Mouse (Mus musculus) forebrain, postnatal 0 days (tissue): ENCODE measurements around the gene Sox6. TPM values are rescaled to one million over a fixed set of nuclear protein-coding genes. Genes with fewer than 3 reads are reported as not detected.

Experiments
- ATAC-seq: fragments of 200-750 bp; cut with Nextera tagmentation; 2 replicates; pipeline ENCODE4 v1.8.0; 2017; ENCODE audit warnings: mild to moderate bottlenecking, moderate library complexity
- DNase-seq: peaks from one replicate; pipeline ENCODE4 v3.0.0-alpha.2; 2015
- H3K27ac ChIP-seq: fragments of 300-500 bp; sonication (generic); 2 replicates; pipeline ENCODE4 v1.5.1; 2014; ENCODE audit warnings: low read depth, mild to moderate bottlenecking, antibody characterized with exemption, low read length, moderate library complexity, mixed read lengths
- H3K27me3 ChIP-seq: fragments of 300-500 bp; sonication (generic); 2 replicates; pipeline ENCODE4 v1.6.1; 2014; ENCODE audit warnings: mild to moderate bottlenecking, low read length, mixed read lengths; ENCODE audit not compliant: insufficient read depth
- H3K36me3 ChIP-seq: fragments of 300-500 bp; sonication (generic); 2 replicates; pipeline ENCODE4 v1.6.1; 2014; ENCODE audit warnings: mild to moderate bottlenecking, moderate library complexity; ENCODE audit not compliant: insufficient read depth
- H3K4me1 ChIP-seq: fragments of 300-500 bp; sonication (generic); 2 replicates; pipeline ENCODE4 v1.6.1; 2014; ENCODE audit warnings: antibody characterized with exemption; ENCODE audit not compliant: insufficient read depth
- H3K4me2 ChIP-seq: fragments of 300-500 bp; sonication (generic); 2 replicates; pipeline ENCODE4 v1.6.1; 2014; ENCODE audit warnings: low read depth, mild to moderate bottlenecking, moderate library complexity
- H3K4me3 ChIP-seq: fragments of 300-500 bp; sonication (generic); 2 replicates; pipeline ENCODE4 v1.5.1; 2014; ENCODE audit warnings: low read depth, low read length, mixed read lengths
- H3K9ac ChIP-seq: fragments of 300-500 bp; sonication (generic); 2 replicates; pipeline ENCODE4 v1.6.1; 2014; ENCODE audit warnings: mild to moderate bottlenecking
- H3K9me3 ChIP-seq: fragments of 300-500 bp; sonication (generic); 2 replicates; pipeline ENCODE4 v1.6.1; 2016; ENCODE audit warnings: low read length
- CTCF ChIP-seq: sonication (generic); IDR thresholded peaks from 2 replicates; pipeline ENCODE4 v1.5.1; 2016; ENCODE audit warnings: antibody characterized with exemption, control low read depth, low read depth
- WGBS: fragments of 180-500 bp; shearing (Covaris S2); extraction: QIAGEN DNeasy Blood & Tissue Kit; methylation state at CpG from one replicate; pipeline ENCODE4 v1.1.7; 2014; 5-methylcytosine and 5-hydroxymethylcytosine counted together
- polyA plus RNA-seq: library from polyadenylated mRNA; unstranded; fragments of >200 nt; fragmentation: Nextera tagmentation; extraction: Ambion mirVana; gene quantifications from 2 replicates; pipeline ENCODE4 v1.2.1, GENCODE M21; 2015
- total RNA-seq: library from RNA; depleted of rRNA; stranded (reverse); fragments of >200 nt; gene quantifications from 2 replicates; pipeline ENCODE4 v1.2.3, GENCODE M21; 2014

The Sox6 gene
- total and polyA plus RNA-seq, 2 experiments from 2014 or later: 46.2 to 64.7 TPM

GRCm38 (mm10) chr7:115537636-115538035 lies 501.0 kb downstream of the Sox6 start:
- no peak overlapping the region for H3K9ac ChIP-seq
- no peak overlapping the region for H3K4me2 ChIP-seq
- H3K27me3 ChIP-seq: no peaks in the 10 kb centered on the region; the same call in 1 of the 2 replicates
- no peak overlapping the region for H3K27ac ChIP-seq
- 38% methylated on average over 3 of the region's 3 CpGs for WGBS
- H3K4me1 ChIP-seq: no peaks in the 10 kb centered on the region
- DNase-seq: no peak
- no peak for TF ChIP-seq CTCF
- ATAC-seq: no peak
- no peak overlapping the region for H3K4me3 ChIP-seq
- no peaks in the 10 kb centered on the region for H3K36me3 ChIP-seq
- H3K9me3 ChIP-seq: no peaks in the 10 kb centered on the region

- Histone ChIP-seq H3K9me3 (no peaks in the 10 kb centered on the region), H3K27ac (no peak overlapping the region), H3K27me3 (no peaks in the 10 kb centered on the region; the same call in 1 of the 2 replicates), H3K4me2 (no peak overlapping the region), H3K36me3 (no peaks in the 10 kb centered on the region), H3K4me1 (no peaks in the 10 kb centered on the region), H3K4me3 (no peak overlapping the region), H3K9ac (no peak overlapping the region)
- WGBS: 59% methylated on average over 3 of the region's 3 CpGs
- DNase-seq (no peak), ATAC-seq (no peak)
- TF ChIP-seq CTCF: no peak
Observed at GRCm38 (mm10) chr7:115536521-115536920, 502.1 kb downstream of the Sox6 start.

- Histone ChIP-seq H3K27me3 (no peaks in the 10 kb centered on the region; the same call in 1 of the 2 replicates), H3K36me3 (no peaks in the 10 kb centered on the region), H3K4me1 (no peaks in the 10 kb centered on the region), H3K27ac (no peak overlapping the region), H3K9ac (no peak overlapping the region), H3K4me2 (no peak overlapping the region), H3K4me3 (no peak overlapping the region), H3K9me3 (no peaks in the 10 kb centered on the region)
- TF ChIP-seq CTCF: no peak
- 70% methylated on average over 1 of the region's 1 CpGs for WGBS
- ATAC-seq (no peak), DNase-seq (no peak)
Observed at GRCm38 (mm10) chr7:115531875-115532274, 506.7 kb downstream of the Sox6 start.

GRCm38 (mm10) chr7:115531217-115531616 lies 507.4 kb downstream of the Sox6 start:
- DNase-seq: no peak
- no peak for TF ChIP-seq CTCF
- H3K4me1 ChIP-seq: no peaks in the 10 kb centered on the region

GRCm38 (mm10) chr7:115517701-115518100 lies 520.9 kb downstream of the Sox6 start:
- Histone ChIP-seq H3K9me3 (no peaks in the 10 kb centered on the region), H3K9ac (no peak overlapping the region), H3K27ac (no peak overlapping the region), H3K36me3 (no peaks in the 10 kb centered on the region), H3K4me2 (no peak overlapping the region), H3K27me3 (no peaks in the 10 kb centered on the region; the same call in 1 of the 2 replicates), H3K4me1 (peaks cover 7% of the 10 kb centered on the region), H3K4me3 (no peak overlapping the region)
- no peak for TF ChIP-seq CTCF
- ATAC-seq: no peak
- no peak for DNase-seq
- WGBS: 98% methylated on average over 1 of the region's 1 CpGs

More at GRCm38 (mm10) chr7:115531217-115531616, 507.4 kb downstream of the Sox6 start:
- WGBS: 60% methylated on average over 2 of the region's 2 CpGs
- Histone ChIP-seq H3K4me2 (no peak overlapping the region), H3K4me3 (no peak overlapping the region), H3K27me3 (no peaks in the 10 kb centered on the region; the same call in 1 of the 2 replicates), H3K9me3 (no peaks in the 10 kb centered on the region), H3K9ac (no peak overlapping the region), H3K36me3 (no peaks in the 10 kb centered on the region), H3K27ac (no peak overlapping the region)
- no peak for ATAC-seq

GRCm38 (mm10) chr7:115513681-115514080 lies 524.9 kb downstream of the Sox6 start:
- Histone ChIP-seq H3K27me3 (no peaks in the 10 kb centered on the region; the same call in 1 of the 2 replicates), H3K9me3 (no peaks in the 10 kb centered on the region), H3K4me2 (peak overlapping the region; percentile 38), H3K27ac (no peak overlapping the region), H3K4me3 (no peak overlapping the region), H3K4me1 (peaks cover 7% of the 10 kb centered on the region), H3K9ac (no peak overlapping the region), H3K36me3 (no peaks in the 10 kb centered on the region)
- ATAC-seq: no peak
- no peak for TF ChIP-seq CTCF
- 29% methylated on average over 8 of the region's 8 CpGs for WGBS
- DNase-seq: peak; percentile 29

GRCm38 (mm10) chr7:115511777-115512176 lies 526.8 kb downstream of the Sox6 start:
- Histone ChIP-seq H3K9ac (no peak overlapping the region), H3K27ac (no peak overlapping the region), H3K4me1 (peaks cover 7% of the 10 kb centered on the region), H3K27me3 (no peaks in the 10 kb centered on the region; the same call in 1 of the 2 replicates), H3K4me3 (no peak overlapping the region), H3K4me2 (no peak overlapping the region), H3K36me3 (no peaks in the 10 kb centered on the region), H3K9me3 (no peaks in the 10 kb centered on the region)
- 55% methylated on average over 10 of the region's 10 CpGs for WGBS
- ATAC-seq (no peak), DNase-seq (no peak)
- no peak for TF ChIP-seq CTCF
